Mouse (Mus musculus) testis, postnatal 10 days (tissue): ENCODE results near the gene Taar4.

Source experiments
- DNase-seq: peaks from one replicate; pipeline ENCODE4 v3.0.0; 2021; ENCODE audit warnings: low spot score

The Taar4 gene

DNA sequence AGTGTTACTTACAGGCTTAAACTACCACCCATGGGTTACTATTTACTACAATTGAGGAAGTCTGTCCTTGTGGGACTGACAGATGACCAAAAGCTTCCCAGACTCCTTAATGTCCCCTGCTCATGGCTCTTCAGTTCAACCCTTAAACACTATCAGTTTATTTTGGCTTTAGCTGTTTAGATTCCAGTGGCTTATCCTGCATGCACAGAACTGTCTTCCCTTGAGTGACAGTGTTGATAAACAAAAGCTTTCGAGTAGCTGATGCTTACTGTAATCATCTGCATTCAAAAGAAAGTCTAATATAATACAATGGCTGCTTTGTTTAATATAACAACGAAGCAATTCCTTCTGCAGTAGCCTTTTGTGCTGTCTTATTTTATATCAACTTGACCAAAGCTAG, 46.7 kb downstream of the Taar4 start:
- no peak for DNase-seq

DNA sequence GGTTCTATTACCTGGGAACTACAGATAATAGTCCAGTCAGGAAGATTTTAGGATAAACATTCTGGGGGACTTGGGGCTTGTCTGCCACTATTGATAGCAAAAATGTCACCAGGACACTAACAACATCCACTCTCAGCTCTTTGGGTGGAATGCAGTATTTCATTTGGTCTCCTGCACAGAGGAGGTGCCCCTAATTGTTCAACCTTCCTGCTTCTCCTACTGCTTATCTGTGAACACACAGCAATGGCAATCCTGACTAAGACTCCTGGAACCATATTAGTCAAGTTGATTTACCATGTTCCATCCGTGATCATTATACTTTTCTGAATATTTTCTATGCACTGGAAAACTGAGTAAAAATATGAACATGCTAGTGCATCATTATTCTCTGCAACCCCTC, 47.8 kb downstream of the Taar4 start:
- DNase-seq, result no peak
